Mouse (Mus musculus): ENCODE data around the gene Rpl36a-ps1. TPM values are rescaled to one million over a fixed set of nuclear protein-coding genes. Genes with fewer than 3 reads are reported as not detected.
"Not testable (repeated sequence)": the region's sequence is repeated elsewhere in the genome, so short reads cannot be mapped to it uniquely, and the experiment has no call there.

Gene Rpl36a-ps1
- 1.2 and 2.0 TPM in 2 replicates for polyA plus RNA-seq (2015; fragmentation: Nextera tagmentation; extraction: Ambion mirVana)

- Histone ChIP-seq H3K4me1 (ENCODE audit: insufficient read depth, low read depth, low read length) (no peaks in the 10 kb centered on the region), H3K9me3 (ENCODE audit: low read length) (no peaks in the 10 kb centered on the region), H3K27ac (ENCODE audit: low read length) (no peak within 1 kb of the TSS), H3K36me3 (ENCODE audit: insufficient read depth, low read length) (no peaks in the 10 kb centered on the region), H3K9ac (replicated peaks; ENCODE audit: low read depth) (no peak within 1 kb of the TSS), H3K27me3 (replicated peaks; ENCODE audit: insufficient read depth, low read length) (no peaks in the 10 kb centered on the region), H3K4me3 (ENCODE audit: low read depth, low read length) (no peak within 1 kb of the TSS), H3K4me2 (replicated peaks; ENCODE audit: low read depth, low read length) (no peak within 1 kb of the TSS)
- TF ChIP-seq CTCF (IDR thresholded peaks at IDR 0.05) (no peak), EP300 (IDR thresholded peaks at IDR 0.05) (no peak)
- DNase-seq (ENCODE audit: low spot score) (no peak), ATAC-seq (no peak)
- WGBS, result 95% methylated on average over 7 of the region's 7 CpGs
These were observed at the start of gene Rpl36a-ps1 for GRCm38 (mm10) chr14:98994218-98994617. TSS of gene Rpl36a-ps1 (minus strand) at chr14:98994318.

GRCm38 (mm10) chr14:99043499-99043898 lies 49.4 kb upstream of the Rpl36a-ps1 start:
- H3K9me3 ChIP-seq (ENCODE audit: low read length), result no peaks in the 10 kb centered on the region
- no peaks in the 10 kb centered on the region for H3K36me3 ChIP-seq (ENCODE audit: insufficient read depth, low read length)
- H3K4me3 ChIP-seq (ENCODE audit: low read depth, low read length), result no peak overlapping the region
- 61% methylated on average over 1 of the region's 1 CpGs for WGBS
- ATAC-seq (no peak), DNase-seq (ENCODE audit: low spot score) (no peak)
- H3K4me2 ChIP-seq (replicated peaks; ENCODE audit: low read depth, low read length), result no peak overlapping the region
- TF ChIP-seq EP300 (IDR thresholded peaks at IDR 0.05) (no peak), CTCF (IDR thresholded peaks at IDR 0.05) (no peak)
- no peak overlapping the region for H3K9ac ChIP-seq (replicated peaks; ENCODE audit: low read depth)
- H3K27ac ChIP-seq (ENCODE audit: low read length), result no peak overlapping the region
- H3K4me1 ChIP-seq (ENCODE audit: insufficient read depth, low read depth, low read length), result 0 out of 2 replicates have a peak, but pooled peaks cover 2% of the 10 kb centered on the region
- H3K27me3 ChIP-seq (replicated peaks; ENCODE audit: insufficient read depth, low read length), result no peaks in the 10 kb centered on the region

GRCm38 (mm10) chr14:99041416-99041815 lies 47.3 kb upstream of the Rpl36a-ps1 start:
- no peak overlapping the region for H3K9ac ChIP-seq (replicated peaks; ENCODE audit: low read depth)
- H3K27ac ChIP-seq (ENCODE audit: low read length), result no peak overlapping the region
- no peak overlapping the region for H3K4me2 ChIP-seq (replicated peaks; ENCODE audit: low read depth, low read length)
- 56% methylated on average over 4 of the region's 4 CpGs for WGBS
- 0 out of 2 replicates have a peak, but pooled peaks cover 2% of the 10 kb centered on the region for H3K4me1 ChIP-seq (ENCODE audit: insufficient read depth, low read depth, low read length)
- ATAC-seq (no peak), DNase-seq (ENCODE audit: low spot score) (no peak)
- H3K36me3 ChIP-seq (ENCODE audit: insufficient read depth, low read length), result no peaks in the 10 kb centered on the region
- no peak overlapping the region for H3K4me3 ChIP-seq (ENCODE audit: low read depth, low read length)
- H3K9me3 ChIP-seq (ENCODE audit: low read length), result no peaks in the 10 kb centered on the region
- no peak for TF ChIP-seq CTCF (IDR thresholded peaks at IDR 0.05)
- TF ChIP-seq EP300 (IDR thresholded peaks at IDR 0.05), result no peak
- H3K27me3 ChIP-seq (replicated peaks; ENCODE audit: insufficient read depth, low read length), result no peaks in the 10 kb centered on the region

- ATAC-seq; H3K36me3 ChIP-seq (ENCODE audit: insufficient read depth, low read length): not testable (repeated sequence)
These were observed 45.2 kb upstream of the Rpl36a-ps1 start for GRCm38 (mm10) chr14:99039308-99039707.

GRCm38 (mm10) chr14:99037703-99038102 lies 43.6 kb upstream of the Rpl36a-ps1 start:
- H3K27me3 ChIP-seq (replicated peaks; ENCODE audit: insufficient read depth, low read length), result no peaks in the 10 kb centered on the region
- DNase-seq (ENCODE audit: low spot score) (peak; percentile 56), ATAC-seq (peak; percentile 73)
- H3K36me3 ChIP-seq (ENCODE audit: insufficient read depth, low read length), result peaks cover 6% of the 10 kb centered on the region; the same call in 1 of the 2 replicates
- H3K4me2 ChIP-seq (replicated peaks; ENCODE audit: low read depth, low read length), result no peak overlapping the region
- 0 out of 2 replicates have a peak, but pooled peaks cover 2% of the 10 kb centered on the region for H3K4me1 ChIP-seq (ENCODE audit: insufficient read depth, low read depth, low read length)
- TF ChIP-seq EP300 (IDR thresholded peaks at IDR 0.05) (no peak), CTCF (IDR thresholded peaks at IDR 0.05) (no peak)
- no peak overlapping the region for H3K27ac ChIP-seq (ENCODE audit: low read length)
- H3K9ac ChIP-seq (replicated peaks; ENCODE audit: low read depth), result no peak overlapping the region
- no peak overlapping the region for H3K4me3 ChIP-seq (ENCODE audit: low read depth, low read length)
- no peaks in the 10 kb centered on the region for H3K9me3 ChIP-seq (ENCODE audit: low read length)
- WGBS, result 83% methylated on average over 2 of the region's 2 CpGs

More at GRCm38 (mm10) chr14:99039308-99039707, 45.2 kb upstream of the Rpl36a-ps1 start:
- WGBS, result 80% methylated on average over 5 of the region's 5 CpGs
- not testable (repeated sequence) for H3K9me3 ChIP-seq (ENCODE audit: low read length); H3K4me1 ChIP-seq (ENCODE audit: insufficient read depth, low read depth, low read length); H3K4me3 ChIP-seq (ENCODE audit: low read depth, low read length); DNase-seq (ENCODE audit: low spot score); H3K27me3 ChIP-seq (replicated peaks; ENCODE audit: insufficient read depth, low read length); H3K4me2 ChIP-seq (replicated peaks; ENCODE audit: low read depth, low read length); H3K9ac ChIP-seq (replicated peaks; ENCODE audit: low read depth); H3K27ac ChIP-seq (ENCODE audit: low read length)

- DNase-seq (ENCODE audit: low spot score), result peak; percentile 35
- Histone ChIP-seq H3K4me1 (ENCODE audit: insufficient read depth, low read depth, low read length) (0 out of 2 replicates have a peak, but pooled peaks cover under 1% of the 10 kb centered on the region), H3K9ac (replicated peaks; ENCODE audit: low read depth) (no peak overlapping the region), H3K27me3 (replicated peaks; ENCODE audit: insufficient read depth, low read length) (no peaks in the 10 kb centered on the region), H3K27ac (ENCODE audit: low read length) (no peak overlapping the region), H3K36me3 (ENCODE audit: insufficient read depth, low read length) (peaks cover 9% of the 10 kb centered on the region; the same call in 1 of the 2 replicates), H3K9me3 (ENCODE audit: low read length) (no peaks in the 10 kb centered on the region), H3K4me2 (replicated peaks; ENCODE audit: low read depth, low read length) (no peak overlapping the region), H3K4me3 (ENCODE audit: low read depth, low read length) (no peak overlapping the region)
- peak; percentile 26; the same call in 1 of the 2 replicates for ATAC-seq
- TF ChIP-seq EP300 (IDR thresholded peaks at IDR 0.05) (no peak), CTCF (IDR thresholded peaks at IDR 0.05) (no peak)
- 48% methylated on average over 4 of the region's 4 CpGs for WGBS
These were observed 41.9 kb upstream of the Rpl36a-ps1 start for GRCm38 (mm10) chr14:99036039-99036438.

GRCm38 (mm10) chr14:99034851-99035250 lies 40.7 kb upstream of the Rpl36a-ps1 start:
- 90% methylated on average over 8 of the region's 8 CpGs for WGBS
- H3K4me2 ChIP-seq (replicated peaks; ENCODE audit: low read depth, low read length); ATAC-seq; H3K4me1 ChIP-seq (ENCODE audit: insufficient read depth, low read depth, low read length); DNase-seq (ENCODE audit: low spot score); H3K36me3 ChIP-seq (ENCODE audit: insufficient read depth, low read length); H3K4me3 ChIP-seq (ENCODE audit: low read depth, low read length); H3K9me3 ChIP-seq (ENCODE audit: low read length); H3K27me3 ChIP-seq (replicated peaks; ENCODE audit: insufficient read depth, low read length); H3K27ac ChIP-seq (ENCODE audit: low read length); H3K9ac ChIP-seq (replicated peaks; ENCODE audit: low read depth): not testable (repeated sequence)

Data from lung, postnatal 0 days (tissue).